Mouse (Mus musculus) midbrain, embryonic 11.5 days (tissue): ENCODE data around the gene Wfdc9. TPM values are rescaled to one million over a fixed set of nuclear protein-coding genes. Genes with fewer than 3 reads are reported as not detected.

Experiments
- ATAC-seq: fragments of 200-750 bp; cut with Nextera tagmentation; 2 replicates; pipeline ENCODE4 v1.8.0; 2017; ENCODE audit warnings: moderate TSS enrichment, moderate library complexity; ENCODE audit not compliant: low FRiP score
- DNase-seq: peaks from one replicate; pipeline ENCODE4 v3.0.0; 2015; ENCODE audit warnings: low spot score; ENCODE audit errors: missing footprints
- H3K27ac ChIP-seq: fragments of 300-500 bp; sonication (generic); 2 replicates; pipeline ENCODE4 v1.5.1; 2014; ENCODE audit warnings: low read depth, low read length
- H3K27me3 ChIP-seq: fragments of 300-500 bp; sonication (generic); 2 replicates; pipeline ENCODE4 v1.6.1; 2014; ENCODE audit warnings: mild to moderate bottlenecking, low read length, moderate library complexity, mixed read lengths; ENCODE audit not compliant: control insufficient read depth, insufficient read depth
- H3K36me3 ChIP-seq: fragments of 300-500 bp; sonication (generic); 2 replicates; pipeline ENCODE4 v1.6.1; 2014; ENCODE audit warnings: mild to moderate bottlenecking, low read length, moderate library complexity, mixed read lengths; ENCODE audit not compliant: control insufficient read depth, insufficient read depth
- H3K4me1 ChIP-seq: fragments of 300-500 bp; sonication (generic); 2 replicates; pipeline ENCODE4 v1.6.1; 2014; ENCODE audit warnings: low read length; ENCODE audit not compliant: control insufficient read depth, insufficient read depth
- H3K4me2 ChIP-seq: fragments of 300-500 bp; sonication (generic); 2 replicates; pipeline ENCODE4 v1.6.1; 2014; ENCODE audit warnings: mild to moderate bottlenecking, moderate library complexity
- H3K4me3 ChIP-seq: fragments of 300-500 bp; sonication (generic); 2 replicates; pipeline ENCODE4 v1.5.1; 2014; ENCODE audit warnings: low read depth, low read length
- H3K9ac ChIP-seq: fragments of 300-500 bp; sonication (generic); 2 replicates; pipeline ENCODE4 v1.6.1; 2014; ENCODE audit warnings: low read length
- H3K9me3 ChIP-seq: fragments of 300-500 bp; sonication (generic); 2 replicates; pipeline ENCODE4 v1.6.1; 2016; ENCODE audit warnings: low read length; ENCODE audit not compliant: control insufficient read depth
- WGBS: fragments of 180-500 bp; shearing (Covaris S2); extraction: QIAGEN DNeasy Blood & Tissue Kit; methylation state at CpG from one replicate; pipeline ENCODE4 v1.1.7; 2014; 5-methylcytosine and 5-hydroxymethylcytosine counted together
- polyA plus RNA-seq: library from polyadenylated mRNA; unstranded; fragments of >200 nt; fragmentation: Nextera tagmentation; extraction: Ambion mirVana; gene quantifications from 2 replicates; pipeline ENCODE4 v1.2.1, GENCODE M21; 2014

Gene Wfdc9
- polyA plus RNA-seq, 1 experiment from 2014 or later: not detected

GRCm38 (mm10) chr2:164604411-164604810 lies 52.0 kb downstream of the Wfdc9 start:
- Histone ChIP-seq H3K27ac (no peak overlapping the region), H3K4me1 (no peaks in the 10 kb centered on the region), H3K4me2 (no peak overlapping the region), H3K4me3 (no peak overlapping the region), H3K9me3 (peaks cover 3% of the 10 kb centered on the region; the same call in 1 of the 2 replicates), H3K27me3 (no peaks in the 10 kb centered on the region), H3K36me3 (no peaks in the 10 kb centered on the region), H3K9ac (no peak overlapping the region)
- 94% methylated on average over 8 of the region's 8 CpGs for WGBS
- ATAC-seq (no peak), DNase-seq (no peak)

GRCm38 (mm10) chr2:164603482-164603881 lies 52.9 kb downstream of the Wfdc9 start:
- Histone ChIP-seq H3K36me3 (no peaks in the 10 kb centered on the region), H3K4me1 (no peaks in the 10 kb centered on the region), H3K27me3 (no peaks in the 10 kb centered on the region), H3K9me3 (peaks cover 3% of the 10 kb centered on the region; the same call in 1 of the 2 replicates), H3K27ac (no peak overlapping the region), H3K9ac (no peak overlapping the region), H3K4me2 (no peak overlapping the region), H3K4me3 (no peak overlapping the region)
- no peak for ATAC-seq
- 90% methylated on average over 3 of the region's 3 CpGs for WGBS
- no peak for DNase-seq

- Histone ChIP-seq H3K9me3 (peaks cover 3% of the 10 kb centered on the region; the same call in 1 of the 2 replicates), H3K4me2 (no peak overlapping the region), H3K27me3 (no peaks in the 10 kb centered on the region), H3K36me3 (no peaks in the 10 kb centered on the region), H3K9ac (no peak overlapping the region), H3K4me1 (no peaks in the 10 kb centered on the region), H3K27ac (no peak overlapping the region), H3K4me3 (no peak overlapping the region)
- no peak for DNase-seq
- no peak for ATAC-seq
- whole genome bisulfite sequencing: 71% methylated on average over 3 of the region's 3 CpGs
These were observed 56.2 kb downstream of the Wfdc9 start for GRCm38 (mm10) chr2:164600179-164600578.

Other genes with a start within 250 kb of the Wfdc9 start
- gene Sdc4, start 212.7 kb downstream of the Wfdc9 start, polyA plus RNA-seq: 9.7 and 9.9 TPM in 2 replicates
- 62.0 and 63.6 TPM in 2 replicates for gene Sys1, start 199.6 kb downstream of the Wfdc9 start, polyA plus RNA-seq
- 4.7 and 5.0 TPM in 2 replicates for gene Gm20458, start 195.6 kb downstream of the Wfdc9 start, polyA plus RNA-seq
- gene Trp53tg5, start 182.9 kb downstream of the Wfdc9 start, polyA plus RNA-seq: not detected in 2 replicates
- 3.1 and 3.4 TPM in 2 replicates for gene Dbndd2, start 170.5 kb downstream of the Wfdc9 start, polyA plus RNA-seq
- gene Pigt, start 159.1 kb downstream of the Wfdc9 start, polyA plus RNA-seq: 48.1 and 51.9 TPM in 2 replicates
- 15.4 and 21.7 TPM in 2 replicates for gene Wfdc2, start 94.2 kb downstream of the Wfdc9 start, polyA plus RNA-seq
- gene Spint3, start 83.1 kb downstream of the Wfdc9 start, polyA plus RNA-seq: not detected in 2 replicates
- not detected in 2 replicates for gene Wfdc6a, start 71.1 kb downstream of the Wfdc9 start, polyA plus RNA-seq
- gene Eppin, start 63.0 kb downstream of the Wfdc9 start, polyA plus RNA-seq: not detected in 2 replicates
- gene Wfdc6b, start 43.1 kb downstream of the Wfdc9 start, polyA plus RNA-seq: not detected in 2 replicates
- gene Wfdc8, start 43.0 kb downstream of the Wfdc9 start, polyA plus RNA-seq: not detected in 2 replicates
- not detected in 2 replicates for gene Wfdc16, start 17.8 kb downstream of the Wfdc9 start, polyA plus RNA-seq
- not detected in 2 replicates for gene Wfdc10, start 537 bp downstream of the Wfdc9 start, polyA plus RNA-seq
- not detected in 2 replicates for gene Wfdc11, start 17.5 kb upstream of the Wfdc9 start, polyA plus RNA-seq
- gene Wfdc13, start 28.5 kb upstream of the Wfdc9 start, polyA plus RNA-seq: 0.21 TPM in 1 of 2 replicates, not detected in the other
- gene Spint4, start 41.9 kb upstream of the Wfdc9 start, polyA plus RNA-seq: not detected in 2 replicates
- gene Spint5, start 58.7 kb upstream of the Wfdc9 start, polyA plus RNA-seq: not detected in 2 replicates
- gene Wfdc3, start 89.3 kb upstream of the Wfdc9 start, polyA plus RNA-seq: 0.66 and 0.85 TPM in 2 replicates
- gene Dnttip1, start 89.4 kb upstream of the Wfdc9 start, polyA plus RNA-seq: 75.9 and 82.5 TPM in 2 replicates
- 520 and 544 TPM in 2 replicates for gene Ube2c, start 113.3 kb upstream of the Wfdc9 start, polyA plus RNA-seq
- gene Tnnc2, start 123.4 kb upstream of the Wfdc9 start, polyA plus RNA-seq: not detected in 2 replicates
- 10.4 and 11.7 TPM in 2 replicates for gene Snx21, start 129.2 kb upstream of the Wfdc9 start, polyA plus RNA-seq
- gene Acot8, start 148.3 kb upstream of the Wfdc9 start, polyA plus RNA-seq: 10.2 and 12.6 TPM in 2 replicates
- gene Zswim3, start 148.5 kb upstream of the Wfdc9 start, polyA plus RNA-seq: 11.4 and 12.6 TPM in 2 replicates
- gene Zswim1, start 166.1 kb upstream of the Wfdc9 start, polyA plus RNA-seq: 22.0 and 23.2 TPM in 2 replicates
- gene Spata25, start 172.0 kb upstream of the Wfdc9 start, polyA plus RNA-seq: not detected in 2 replicates
- 84.8 and 89.7 TPM in 2 replicates for gene Ctsa, start 176.3 kb upstream of the Wfdc9 start, polyA plus RNA-seq
- 3.8 and 4.5 TPM in 2 replicates for gene Neurl2, start 176.9 kb upstream of the Wfdc9 start, polyA plus RNA-seq
- gene Pltp, start 201.1 kb upstream of the Wfdc9 start, polyA plus RNA-seq: 91.8 and 97.3 TPM in 2 replicates
- 62.0 and 65.7 TPM in 2 replicates for gene Pcif1, start 222.7 kb upstream of the Wfdc9 start, polyA plus RNA-seq